Mouse (Mus musculus) hindbrain, embryonic 11.5 days (tissue): ENCODE data around the gene Col11a1. TPM values are rescaled to one million over a fixed set of nuclear protein-coding genes. Genes with fewer than 3 reads are reported as not detected.

Experiments used
- ATAC-seq: fragments of 200-750 bp; cut with Nextera tagmentation; 2 replicates; pipeline ENCODE4 v1.8.0; 2017; ENCODE audit warnings: mild to moderate bottlenecking, moderate TSS enrichment, moderate library complexity; ENCODE audit not compliant: low FRiP score
- DNase-seq: peaks from one replicate; pipeline ENCODE4 v3.0.0-alpha.2; 2015; ENCODE audit warnings: low spot score
- H3K27ac ChIP-seq: fragments of 300-500 bp; sonication (generic); 2 replicates; pipeline ENCODE4 v1.5.1; 2014; ENCODE audit warnings: mild to moderate bottlenecking, low read depth, low read length
- H3K27me3 ChIP-seq: fragments of 300-500 bp; sonication (generic); 2 replicates; pipeline ENCODE4 v1.6.1; 2014; ENCODE audit warnings: mild to moderate bottlenecking, low read length, moderate library complexity, mixed read lengths; ENCODE audit not compliant: control insufficient read depth, insufficient read depth
- H3K36me3 ChIP-seq: fragments of 300-500 bp; sonication (generic); 2 replicates; pipeline ENCODE4 v1.6.1; 2014; ENCODE audit warnings: mild to moderate bottlenecking, low read length, moderate library complexity, mixed read lengths; ENCODE audit not compliant: control insufficient read depth, insufficient read depth
- H3K4me1 ChIP-seq: fragments of 300-500 bp; sonication (generic); replicated peaks from 2 replicates; pipeline ENCODE4 v1.6.1; 2014; ENCODE audit warnings: low read length, mixed read lengths; ENCODE audit not compliant: control insufficient read depth, insufficient read depth
- H3K4me2 ChIP-seq: fragments of 300-500 bp; sonication (generic); replicated peaks from 2 replicates; pipeline ENCODE4 v1.6.1; 2014; ENCODE audit warnings: mild to moderate bottlenecking, low read depth, low read length
- H3K4me3 ChIP-seq: fragments of 300-500 bp; sonication (generic); 2 replicates; pipeline ENCODE4 v1.5.1; 2014; ENCODE audit warnings: low read depth, low read length
- H3K9ac ChIP-seq: fragments of 300-500 bp; sonication (generic); 2 replicates; pipeline ENCODE4 v1.6.1; 2014; ENCODE audit warnings: low read depth, low read length
- H3K9me3 ChIP-seq: fragments of 300-500 bp; sonication (generic); 2 replicates; pipeline ENCODE4 v1.6.1; 2016; ENCODE audit warnings: low read length; ENCODE audit not compliant: control insufficient read depth
- WGBS: fragments of 180-500 bp; shearing (Covaris S2); extraction: QIAGEN DNeasy Blood & Tissue Kit; methylation state at CpG from one replicate; pipeline ENCODE4 v1.1.7; 2014; 5-methylcytosine and 5-hydroxymethylcytosine counted together
- polyA plus RNA-seq: library from polyadenylated mRNA; unstranded; fragments of >200 nt; fragmentation: Nextera tagmentation; extraction: Ambion mirVana; gene quantifications from 2 replicates; pipeline ENCODE4 v1.2.1, GENCODE M21; 2014

Col11a1 gene
- polyA plus RNA-seq, 1 experiment from 2014 or later = 23.4 TPM

GRCm38 (mm10) chr3:114065587-114065986 is 35.2 kb downstream of the Col11a1 start:
- Histone ChIP-seq H3K36me3 (no peaks in the 10 kb centered on the region), H3K9me3 (no peaks in the 10 kb centered on the region), H3K4me1 (no peaks in the 10 kb centered on the region), H3K4me3 (no peak overlapping the region), H3K27ac (no peak overlapping the region), H3K4me2 (no peak overlapping the region), H3K27me3 (no peaks in the 10 kb centered on the region), H3K9ac (no peak overlapping the region)
- ATAC-seq = 0 out of 2 replicates have a peak, but pooled peaks have one; percentile 30
- WGBS = 49% methylated on average over 4 of the region's 4 CpGs
- no peak for DNase-seq

- DNase-seq (no peak), ATAC-seq (no peak)
- WGBS = 81% methylated on average over 7 of the region's 7 CpGs
- no peaks in the 10 kb centered on the region for H3K4me1 ChIP-seq
- H3K9me3 ChIP-seq = no peaks in the 10 kb centered on the region
- no peak overlapping the region for H3K4me2 ChIP-seq
- H3K4me3 ChIP-seq = no peak overlapping the region
- no peaks in the 10 kb centered on the region for H3K27me3 ChIP-seq
- no peak overlapping the region for H3K27ac ChIP-seq
- H3K36me3 ChIP-seq = no peaks in the 10 kb centered on the region
- H3K9ac ChIP-seq = no peak overlapping the region
These were observed 69.0 kb downstream of the Col11a1 start for GRCm38 (mm10) chr3:114099335-114099734.

GRCm38 (mm10) chr3:114107099-114107498 is 76.8 kb downstream of the Col11a1 start:
- Histone ChIP-seq H3K9me3 (no peaks in the 10 kb centered on the region), H3K27me3 (no peaks in the 10 kb centered on the region), H3K36me3 (no peaks in the 10 kb centered on the region), H3K4me2 (no peak overlapping the region), H3K4me1 (no peaks in the 10 kb centered on the region), H3K9ac (no peak overlapping the region), H3K27ac (no peak overlapping the region), H3K4me3 (no peak overlapping the region)
- peak; percentile 33 for DNase-seq
- WGBS = 30% methylated on average over 7 of the region's 7 CpGs
- ATAC-seq = no peak

- H3K36me3 ChIP-seq = no peaks in the 10 kb centered on the region
- H3K9me3 ChIP-seq = no peaks in the 10 kb centered on the region
- H3K4me2 ChIP-seq = no peak overlapping the region
- H3K4me1 ChIP-seq = no peaks in the 10 kb centered on the region
- H3K4me3 ChIP-seq = no peak overlapping the region
- no peak overlapping the region for H3K27ac ChIP-seq
- no peaks in the 10 kb centered on the region for H3K27me3 ChIP-seq
- no peak for ATAC-seq
- DNase-seq = no peak
- 28% methylated on average over 3 of the region's 3 CpGs for WGBS
- no peak overlapping the region for H3K9ac ChIP-seq
These were observed 116.8 kb downstream of the Col11a1 start for GRCm38 (mm10) chr3:114147140-114147539.

GRCm38 (mm10) chr3:114197964-114198750 is 167.8 kb downstream of the Col11a1 start:
- Histone ChIP-seq H3K4me2 (no peak overlapping the region), H3K36me3 (no peaks in the 10 kb centered on the region), H3K27ac (no peak overlapping the region), H3K9me3 (no peaks in the 10 kb centered on the region), H3K27me3 (no peaks in the 10 kb centered on the region), H3K4me1 (no peaks in the 10 kb centered on the region), H3K4me3 (no peak overlapping the region), H3K9ac (no peak overlapping the region)
- WGBS = 93% methylated on average over 6 of the region's 6 CpGs
- DNase-seq = no peak
- 0 out of 2 replicates have a peak, but pooled peaks have one; percentile 47 for ATAC-seq

GRCm38 (mm10) chr3:114212255-114212654 is 181.9 kb downstream of the Col11a1 start:
- Histone ChIP-seq H3K9me3 (no peaks in the 10 kb centered on the region), H3K4me3 (no peak overlapping the region), H3K27me3 (no peaks in the 10 kb centered on the region), H3K4me2 (no peak overlapping the region), H3K27ac (no peak overlapping the region), H3K36me3 (no peaks in the 10 kb centered on the region), H3K4me1 (no peaks in the 10 kb centered on the region), H3K9ac (no peak overlapping the region)
- WGBS = 91% methylated on average over 4 of the region's 4 CpGs
- DNase-seq (no peak), ATAC-seq (no peak)

- H3K4me2 ChIP-seq = no peak overlapping the region
- ATAC-seq = peak; percentile 46; the same call in 1 of the 2 replicates
- H3K4me1 ChIP-seq = no peaks in the 10 kb centered on the region
- no peak for DNase-seq
- H3K27me3 ChIP-seq = no peaks in the 10 kb centered on the region
- no peaks in the 10 kb centered on the region for H3K9me3 ChIP-seq
- H3K27ac ChIP-seq = no peak overlapping the region
- H3K4me3 ChIP-seq = no peak overlapping the region
- 81% methylated on average over 5 of the region's 5 CpGs for WGBS
- no peaks in the 10 kb centered on the region for H3K36me3 ChIP-seq
- no peak overlapping the region for H3K9ac ChIP-seq
These were observed 185.8 kb downstream of the Col11a1 start for GRCm38 (mm10) chr3:114216105-114216504.

- 73% methylated on average over 1 of the region's 1 CpGs for WGBS
- DNase-seq = no peak
- no peaks in the 10 kb centered on the region for H3K27me3 ChIP-seq
- no peaks in the 10 kb centered on the region for H3K36me3 ChIP-seq
- no peak for ATAC-seq
- H3K4me3 ChIP-seq = no peak overlapping the region
- H3K27ac ChIP-seq = no peak overlapping the region
- no peaks in the 10 kb centered on the region for H3K4me1 ChIP-seq
- no peak overlapping the region for H3K9ac ChIP-seq
- H3K9me3 ChIP-seq = no peaks in the 10 kb centered on the region
- no peak overlapping the region for H3K4me2 ChIP-seq
These were observed 199.2 kb downstream of the Col11a1 start for GRCm38 (mm10) chr3:114229501-114229900.
